Mouse (Mus musculus) embryonic fibroblast, embryonic 13.5 days (primary cell): ENCODE measurements around the gene Brat1.

Source experiments
- CTCF ChIP-seq: IDR thresholded peaks from 2 replicates; pipeline ENCODE4 v1.5.1; 2011; ENCODE audit warnings: mild to moderate bottlenecking, control low read depth, low read length, moderate library complexity, borderline replicate concordance; ENCODE audit not compliant: insufficient read depth
- POLR2A ChIP-seq: IDR thresholded peaks from 2 replicates; pipeline ENCODE4 v1.6.1; 2011; ENCODE audit warnings: low read depth, mild to moderate bottlenecking, control low read depth, low read length, moderate library complexity

DNA sequence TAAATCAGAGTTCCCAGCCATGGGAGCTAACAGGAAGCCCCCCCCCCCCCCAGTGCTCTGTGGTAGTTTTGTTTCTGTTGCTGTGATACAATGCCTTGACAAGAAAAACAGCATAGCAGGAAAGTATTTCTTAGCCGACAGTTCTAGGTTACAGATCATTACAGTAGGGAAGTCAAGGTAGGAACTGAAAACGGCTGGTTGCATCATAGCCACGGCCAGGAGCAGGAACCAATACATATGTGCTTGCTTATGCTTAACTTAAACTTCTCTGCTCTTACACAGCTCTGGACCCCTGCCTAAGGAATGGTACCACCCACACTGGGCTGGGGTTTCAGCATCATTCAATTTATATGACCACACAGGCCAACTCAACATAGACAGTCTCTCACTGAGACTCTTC lies 28.5 kb downstream of the Brat1 start:
- TF ChIP-seq CTCF (no peak), POLR2A (no peak)
